Mouse (Mus musculus): ENCODE data around the gene Zrsr2. TPM values are rescaled to one million over a fixed set of nuclear protein-coding genes. Genes with fewer than 3 reads are reported as not detected.

Gene Zrsr2
- total RNA-seq (2023), result 10 to 100 TPM; 63.6 to 80.2 TPM

GRCm38 (mm10) chrX:163958467-163958875 lies at the start of gene Zrsr2:
Gene Zrsr2 (minus strand): TSS chrX:163958661.

GRCm38 (mm10) chrX:163908337-163909250 lies 49.9 kb downstream of the Zrsr2 start, which contains the start of gene Ap1s2:
Gene Ap1s2 (plus strand): TSS chrX:163909017.

Other genes starting within 250 kb of the Zrsr2 start
- gene Rnf138rt1, start 197.3 kb downstream of the Zrsr2 start, total RNA-seq (2023), result not detected
- 10 to 100 TPM; 14.2 to 15.4 TPM for gene Ap1s2, start 49.6 kb downstream of the Zrsr2 start, total RNA-seq (2023)
- gene Car5b, start 69.3 kb upstream of the Zrsr2 start, total RNA-seq (2023), result under 1 TPM in 1 of 2 experiments, not detected in 1; 0.41 TPM
- 1 to 10 TPM; 7.0 to 7.2 TPM for gene Siah1b, start 117.8 kb upstream of the Zrsr2 start, total RNA-seq (2023)
- not detected for gene Cltrn, start 130.2 kb upstream of the Zrsr2 start, total RNA-seq (2023)
- gene Ace2, start 180.7 kb upstream of the Zrsr2 start, total RNA-seq (2023), result not detected